Mouse (Mus musculus) limb, embryonic 11.5 days (tissue): ENCODE results near the gene Pnma1. TPM values are rescaled to one million over a fixed set of nuclear protein-coding genes. Genes with fewer than 3 reads are reported as not detected.

Experiments used
- ATAC-seq: fragments of 200-750 bp; cut with Nextera tagmentation; 2 replicates; pipeline ENCODE4 v1.8.0; 2017; ENCODE audit warnings: low read depth; ENCODE audit not compliant: insufficient number of reproducible peaks, low FRiP score, low TSS enrichment
- DNase-seq: peaks from one replicate; pipeline ENCODE4 v3.0.0-alpha.2; 2015; ENCODE audit warnings: low spot score
- H3K27ac ChIP-seq: fragments of 300-500 bp; sonication (generic); replicated peaks from 2 replicates; pipeline ENCODE4 v1.5.1; 2014; ENCODE audit warnings: low read depth, mild to moderate bottlenecking, low read length
- H3K27me3 ChIP-seq: fragments of 300-500 bp; sonication (generic); 2 replicates; pipeline ENCODE4 v1.6.1; 2014; ENCODE audit warnings: mild to moderate bottlenecking, low read length, mixed read lengths; ENCODE audit not compliant: control insufficient read depth, insufficient read depth
- H3K36me3 ChIP-seq: fragments of 300-500 bp; sonication (generic); 2 replicates; pipeline ENCODE4 v1.6.1; 2014; ENCODE audit warnings: mild to moderate bottlenecking, low read length, moderate library complexity, mixed read lengths; ENCODE audit not compliant: control insufficient read depth, insufficient read depth
- H3K4me1 ChIP-seq: fragments of 300-500 bp; sonication (generic); 2 replicates; pipeline ENCODE4 v1.6.1; 2014; ENCODE audit warnings: low read length, mixed read lengths; ENCODE audit not compliant: control insufficient read depth, insufficient read depth
- H3K4me2 ChIP-seq: fragments of 300-500 bp; sonication (generic); 2 replicates; pipeline ENCODE4 v1.6.1; 2014; ENCODE audit warnings: low read depth, mild to moderate bottlenecking, moderate library complexity; ENCODE audit not compliant: severe bottlenecking
- H3K4me3 ChIP-seq: fragments of 300-500 bp; sonication (generic); 2 replicates; pipeline ENCODE4 v1.5.1; 2014; ENCODE audit warnings: low read depth, low read length
- H3K9ac ChIP-seq: fragments of 300-500 bp; sonication (generic); 2 replicates; pipeline ENCODE4 v1.6.1; 2014; ENCODE audit warnings: mild to moderate bottlenecking, low read length
- H3K9me3 ChIP-seq: fragments of 300-500 bp; sonication (generic); 2 replicates; pipeline ENCODE4 v1.6.1; 2016; ENCODE audit warnings: low read length; ENCODE audit not compliant: control insufficient read depth
- WGBS: fragments of 180-500 bp; shearing (Covaris S2); extraction: QIAGEN DNeasy Blood & Tissue Kit; methylation state at CpG from one replicate; pipeline ENCODE4 v1.1.7; 2014; 5-methylcytosine and 5-hydroxymethylcytosine counted together
- polyA plus RNA-seq: library from polyadenylated mRNA; unstranded; fragments of >200 nt; fragmentation: Nextera tagmentation; extraction: Ambion mirVana; gene quantifications from 2 replicates; pipeline ENCODE4 v1.2.1, GENCODE M21; 2014

Pnma1 gene
- polyA plus RNA-seq, 1 experiment from 2014 or later: 0.99 TPM

GRCm38 (mm10) chr12:84163586-84164110, 15.4 kb upstream of the Pnma1 start:
- H3K4me1 ChIP-seq: peaks cover 15% of the 10 kb centered on the region
- DNase-seq (no peak), ATAC-seq (no peak)
- H3K4me3 ChIP-seq: no peak overlapping the region
- no peak overlapping the region for H3K9ac ChIP-seq
- H3K27ac ChIP-seq: no peak overlapping the region
- H3K9me3 ChIP-seq: no peaks in the 10 kb centered on the region
- peaks cover 23% of the 10 kb centered on the region; the same call in 1 of the 2 replicates for H3K36me3 ChIP-seq
- 88% methylated on average over 11 of the region's 11 CpGs for WGBS
- H3K27me3 ChIP-seq: no peaks in the 10 kb centered on the region
- no peak overlapping the region for H3K4me2 ChIP-seq

DNA sequence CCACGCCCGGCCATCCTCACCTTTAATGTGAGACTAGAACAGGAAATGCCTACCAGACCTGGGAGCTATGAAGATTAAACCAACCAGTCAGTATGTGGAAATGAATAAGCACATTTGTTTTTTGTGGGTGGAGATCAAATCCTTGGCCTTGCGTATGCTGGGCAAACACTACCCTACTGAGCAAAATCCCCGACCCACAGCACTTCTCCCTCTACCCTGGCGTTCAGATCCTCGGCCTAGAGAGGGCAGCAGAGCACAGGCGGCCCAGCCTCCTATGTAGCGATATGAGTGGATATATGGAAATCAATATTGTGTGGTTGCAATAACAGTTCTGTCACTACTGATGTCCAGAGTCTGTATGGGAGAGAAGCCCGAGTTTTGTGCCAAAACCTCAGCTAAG, 14.8 kb upstream of the Pnma1 start:
- 87% methylated on average over 9 of the region's 9 CpGs for WGBS
- Histone ChIP-seq H3K9me3 (no peaks in the 10 kb centered on the region), H3K36me3 (peaks cover 27% of the 10 kb centered on the region), H3K9ac (no peak overlapping the region), H3K4me2 (no peak overlapping the region), H3K4me1 (peaks cover 15% of the 10 kb centered on the region), H3K27me3 (no peaks in the 10 kb centered on the region), H3K27ac (no peak overlapping the region), H3K4me3 (no peak overlapping the region)
- ATAC-seq (no peak), DNase-seq (no peak)

DNA sequence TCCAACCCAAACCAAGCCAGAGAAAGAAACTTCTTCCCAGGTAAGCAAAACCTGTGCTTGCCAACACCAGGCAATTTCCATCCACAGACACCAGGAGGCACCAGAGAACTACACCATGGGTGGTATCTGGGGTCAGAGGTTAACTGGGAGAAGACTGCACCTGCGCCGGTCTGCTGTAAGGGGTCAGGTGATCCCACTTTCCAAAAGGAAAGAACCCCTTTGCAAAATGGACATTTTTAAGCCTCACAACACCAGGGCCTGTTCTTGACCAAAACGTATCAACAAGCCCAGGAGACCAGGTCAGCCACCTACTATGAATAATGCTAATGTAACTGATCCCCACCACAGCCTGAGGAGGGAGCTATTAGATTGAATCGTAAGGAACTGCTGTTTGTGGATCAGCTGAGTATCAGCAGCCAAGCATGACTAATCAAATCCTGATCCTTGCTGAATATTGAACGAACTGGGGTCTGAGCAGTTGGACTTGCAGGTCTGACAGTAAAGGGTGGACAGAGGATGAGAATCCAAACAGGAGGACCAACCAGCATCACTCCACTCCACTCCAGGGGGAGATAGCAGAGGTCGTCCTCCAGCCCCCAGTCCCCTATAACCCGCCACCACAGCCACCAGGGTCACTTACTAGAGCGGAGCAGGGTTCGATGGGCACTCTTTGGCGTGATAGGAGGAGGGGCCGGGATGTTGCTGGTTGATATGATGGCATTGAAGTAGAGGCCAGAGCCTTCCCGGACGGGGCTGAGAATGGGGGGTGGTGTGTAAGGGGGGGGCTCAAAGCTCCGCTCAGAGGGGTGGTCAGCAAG, 13.5 kb upstream of the Pnma1 start:
- Histone ChIP-seq H3K9ac (no peak overlapping the region), H3K27ac (no peak overlapping the region), H3K36me3 (peaks cover 31% of the 10 kb centered on the region), H3K4me1 (peaks cover 15% of the 10 kb centered on the region), H3K4me3 (no peak overlapping the region), H3K4me2 (no peak overlapping the region), H3K27me3 (no peaks in the 10 kb centered on the region), H3K9me3 (no peaks in the 10 kb centered on the region)
- ATAC-seq (no peak), DNase-seq (no peak)
- WGBS: 80% methylated on average over 14 of the region's 14 CpGs

GRCm38 (mm10) chr12:84161116-84161515, 12.8 kb upstream of the Pnma1 start:
- Histone ChIP-seq H3K27ac (no peak overlapping the region), H3K4me1 (peaks cover 9% of the 10 kb centered on the region), H3K4me3 (no peak overlapping the region), H3K4me2 (no peak overlapping the region), H3K9ac (no peak overlapping the region), H3K36me3 (peaks cover 31% of the 10 kb centered on the region), H3K9me3 (no peaks in the 10 kb centered on the region), H3K27me3 (no peaks in the 10 kb centered on the region)
- DNase-seq (no peak), ATAC-seq (no peak)
- 74% methylated on average over 8 of the region's 8 CpGs for WGBS

DNA sequence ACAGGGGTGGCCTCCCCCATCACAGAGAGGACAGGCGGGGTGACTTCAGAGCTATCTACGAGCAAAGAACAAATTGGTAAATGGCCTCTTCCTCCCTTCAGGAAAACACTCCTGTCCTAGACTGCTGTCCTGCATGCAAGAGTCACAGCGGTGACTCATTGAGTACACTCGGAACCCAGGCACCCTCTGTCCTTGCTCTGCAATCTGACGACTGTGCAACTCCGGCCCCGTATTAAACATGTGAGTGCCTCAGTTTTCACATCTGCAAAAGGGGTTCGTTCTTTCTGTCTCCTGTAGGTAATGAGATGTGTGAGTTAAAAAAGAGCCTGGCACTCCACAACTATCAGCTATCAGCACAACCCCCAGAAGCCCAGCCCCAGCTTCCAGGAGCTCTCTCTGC, 12.2 kb upstream of the Pnma1 start:
- ATAC-seq: no peak

DNA sequence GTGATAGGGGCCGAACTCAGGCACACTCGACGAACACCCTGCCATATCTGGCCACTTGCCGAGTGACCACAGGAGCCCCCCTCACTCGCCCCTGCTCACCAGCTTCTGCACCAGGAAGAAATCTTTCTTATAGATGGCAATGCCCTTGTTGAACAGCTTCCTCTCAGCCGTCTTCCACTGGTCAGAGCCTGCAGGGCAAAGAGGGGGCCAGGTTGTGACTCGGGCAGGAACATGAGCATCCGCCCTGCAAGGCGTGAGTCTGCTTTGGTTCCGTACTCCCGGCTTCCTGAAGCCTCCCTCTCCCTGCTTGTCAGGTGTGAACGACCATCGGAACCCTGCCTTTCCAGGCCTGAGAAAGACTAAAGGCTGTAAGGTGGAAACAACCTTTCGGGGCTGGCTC, 9.9 kb upstream of the Pnma1 start:
- H3K27ac ChIP-seq: no peak overlapping the region
- ATAC-seq: no peak
- H3K36me3 ChIP-seq: peaks cover 38% of the 10 kb centered on the region

More for the DNA sequence above, 12.2 kb upstream of the Pnma1 start:
- Histone ChIP-seq H3K9me3 (no peaks in the 10 kb centered on the region), H3K4me3 (no peak overlapping the region), H3K27me3 (no peaks in the 10 kb centered on the region), H3K4me1 (peaks cover 5% of the 10 kb centered on the region; the same call in 1 of the 2 replicates), H3K36me3 (peaks cover 31% of the 10 kb centered on the region), H3K4me2 (no peak overlapping the region), H3K27ac (no peak overlapping the region), H3K9ac (no peak overlapping the region)
- 95% methylated on average over 8 of the region's 8 CpGs for WGBS
- DNase-seq: no peak

GRCm38 (mm10) chr12:84156210-84156609, 7.9 kb upstream of the Pnma1 start:
- H3K4me3 ChIP-seq: no peak overlapping the region
- no peaks in the 10 kb centered on the region for H3K4me1 ChIP-seq
- H3K36me3 ChIP-seq: peaks cover 35% of the 10 kb centered on the region
- no peak overlapping the region for H3K9ac ChIP-seq
- H3K4me2 ChIP-seq: no peak overlapping the region
- H3K9me3 ChIP-seq: no peaks in the 10 kb centered on the region
- ATAC-seq: no peak
- no peaks in the 10 kb centered on the region for H3K27me3 ChIP-seq
- DNase-seq: no peak
- WGBS: 91% methylated on average over 18 of the region's 18 CpGs
- H3K27ac ChIP-seq: no peak overlapping the region

More for the DNA sequence above, 9.9 kb upstream of the Pnma1 start:
- Histone ChIP-seq H3K9me3 (no peaks in the 10 kb centered on the region), H3K9ac (no peak overlapping the region), H3K4me1 (no peaks in the 10 kb centered on the region), H3K4me3 (no peak overlapping the region), H3K4me2 (no peak overlapping the region), H3K27me3 (no peaks in the 10 kb centered on the region)
- DNase-seq: no peak
- 91% methylated on average over 14 of the region's 14 CpGs for WGBS

DNA sequence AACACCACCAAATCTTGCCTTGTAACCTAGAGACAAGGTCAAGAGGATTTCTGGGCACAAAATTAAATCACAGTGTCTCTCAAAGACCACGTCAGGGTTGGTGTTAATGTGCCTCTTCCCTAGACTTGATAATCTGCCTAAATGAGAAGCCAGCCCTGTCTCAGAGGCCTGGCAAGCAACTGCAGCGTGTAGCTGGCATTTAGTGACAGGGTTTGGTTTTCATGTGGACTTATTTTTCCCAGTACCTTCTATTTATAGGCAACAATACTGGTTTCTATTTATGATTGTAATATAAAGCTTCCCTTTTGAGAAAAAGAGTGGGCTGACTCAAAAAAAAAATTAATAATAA, 7.2 kb upstream of the Pnma1 start:
- H3K4me3 ChIP-seq: no peak overlapping the region
- no peak for ATAC-seq
- no peak for DNase-seq
- H3K9ac ChIP-seq: no peak overlapping the region
- 85% methylated on average over 2 of the region's 2 CpGs for WGBS
- H3K27ac ChIP-seq: no peak overlapping the region
- no peaks in the 10 kb centered on the region for H3K9me3 ChIP-seq
- H3K36me3 ChIP-seq: peaks cover 32% of the 10 kb centered on the region
- no peak overlapping the region for H3K4me2 ChIP-seq
- no peaks in the 10 kb centered on the region for H3K27me3 ChIP-seq
- H3K4me1 ChIP-seq: no peaks in the 10 kb centered on the region
